Mouse (Mus musculus) spleen, adult 2 months (tissue): ENCODE data around the gene Clstn3.

Source experiments
- CTCF ChIP-seq: fragments of 200-500 bp; IDR thresholded peaks from 2 replicates; pipeline ENCODE4 v1.5.1; 2011; ENCODE audit warnings: mild to moderate bottlenecking, inconsistent platforms; ENCODE audit not compliant: insufficient read depth, insufficient read length, insufficient replicate concordance; ENCODE audit errors: extremely low read depth
- POLR2A ChIP-seq: fragments of 200-500 bp; IDR thresholded peaks from 2 replicates; pipeline ENCODE4 v1.6.1; 2011; ENCODE audit warnings: low read depth, low read length, inconsistent platforms

- TF ChIP-seq POLR2A, result no peak
- TF ChIP-seq CTCF, result no peak
These were observed 17.2 kb downstream of the Clstn3 start for GRCm38 (mm10) chr6:124447356-124447755.
